Mouse (Mus musculus): ENCODE data around the gene Arhgap40. TPM values are rescaled to one million over a fixed set of nuclear protein-coding genes. Genes with fewer than 3 reads are reported as not detected.

Arhgap40 gene
- polyA plus RNA-seq, 1 experiment from 2014 or later: 0.18 TPM

- no peaks in the 10 kb centered on the region for H3K27me3 ChIP-seq
- TF ChIP-seq CTCF (IDR thresholded peaks at IDR 0.05): no peak
- POLR2A ChIA-PET: no interaction called here
- no peak for DNase-seq (ENCODE audit: low read depth, low spot score)
- CTCF ChIA-PET: interaction anchor here (1.2 kb wide), 1 partner anchor 33 kb away, joined by 4 read pairs; no protein-coding TSS in a partner anchor
- in situ Hi-C loops (cut with MboI; ENCODE audit: low pct_unique_long_range_greater_than_20kb): no loop called here
- no peak for ATAC-seq
Observed at GRCm38 (mm10) chr2:158513821-158514336, 1.3 kb downstream of the Arhgap40 start.

- DNase-seq (ENCODE audit: low read depth, low spot score) (peak; percentile 86), ATAC-seq (peak; percentile 91)
- POLR2A ChIA-PET: interaction anchor here (0.6 kb wide), 1 partner anchor 10 kb away, joined by 5 read pairs; no protein-coding TSS in a partner anchor
- no peak for TF ChIP-seq CTCF (IDR thresholded peaks at IDR 0.05)
- CTCF ChIA-PET: interaction anchor here (1.4 kb wide), 1 partner anchor 9 kb away, joined by 3 read pairs; no protein-coding TSS in a partner anchor
- in situ Hi-C loops (cut with MboI; ENCODE audit: low pct_unique_long_range_greater_than_20kb): no loop called here
- H3K27me3 ChIP-seq: no peaks in the 10 kb centered on the region
Observed at GRCm38 (mm10) chr2:158518583-158518982, 6.0 kb downstream of the Arhgap40 start.

GRCm38 (mm10) chr2:158519071-158519470 is 6.5 kb downstream of the Arhgap40 start:
- ChIA-PET CTCF (interaction anchor here (1.4 kb wide), 1 partner anchor 9 kb away, joined by 3 read pairs; no protein-coding TSS in a partner anchor), POLR2A (no interaction called here)
- ATAC-seq (peak; percentile 15), DNase-seq (ENCODE audit: low read depth, low spot score) (no peak)
- no peaks in the 10 kb centered on the region for H3K27me3 ChIP-seq
- in situ Hi-C loops (cut with MboI; ENCODE audit: low pct_unique_long_range_greater_than_20kb): no loop called here
- TF ChIP-seq CTCF (IDR thresholded peaks at IDR 0.05): no peak

- CTCF ChIA-PET: interaction anchor here (1.4 kb wide), 1 partner anchor 8 kb away, joined by 3 read pairs; no protein-coding TSS in a partner anchor
- ATAC-seq: no peak
- DNase-seq (ENCODE audit: low read depth, low spot score): no peak
- POLR2A ChIA-PET: no interaction called here
- in situ Hi-C loops (cut with MboI; ENCODE audit: low pct_unique_long_range_greater_than_20kb): no loop called here
- no peaks in the 10 kb centered on the region for H3K27me3 ChIP-seq
- TF ChIP-seq CTCF (IDR thresholded peaks at IDR 0.05): no peak
Observed at GRCm38 (mm10) chr2:158519800-158520199, 7.2 kb downstream of the Arhgap40 start.

- TF ChIP-seq CTCF (IDR thresholded peaks at IDR 0.05): no peak
- H3K27me3 ChIP-seq: no peaks in the 10 kb centered on the region
- in situ Hi-C loops (cut with MboI; ENCODE audit: low pct_unique_long_range_greater_than_20kb): no loop called here
- DNase-seq (ENCODE audit: low read depth, low spot score): no peak
- ChIA-PET CTCF (interaction anchor here (1.0 to 1.5 kb wide), 2 partner anchors 11 to 106 kb away, joined by 3 to 4 read pairs; no protein-coding TSS in a partner anchor), POLR2A (no interaction called here)
- ATAC-seq: peak; percentile 36
Observed at GRCm38 (mm10) chr2:158523060-158523459, 10.5 kb downstream of the Arhgap40 start.

- in situ Hi-C loops (cut with MboI; ENCODE audit: low pct_unique_long_range_greater_than_20kb): no loop called here
- H3K27me3 ChIP-seq: no peaks in the 10 kb centered on the region
- DNase-seq (ENCODE audit: low read depth, low spot score) (no peak), ATAC-seq (no peak)
- TF ChIP-seq CTCF (IDR thresholded peaks at IDR 0.05): no peak
- POLR2A ChIA-PET: no interaction called here
- CTCF ChIA-PET: no interaction called here
Observed at GRCm38 (mm10) chr2:158524129-158524860, 11.7 kb downstream of the Arhgap40 start.

GRCm38 (mm10) chr2:158534090-158534489 is 21.5 kb downstream of the Arhgap40 start:
- peak; percentile 89 for ATAC-seq
- ChIA-PET POLR2A (interaction anchor here (0.8 kb wide), 1 partner anchor 12 kb away, joined by 3 read pairs; no protein-coding TSS in a partner anchor), CTCF (interaction anchor here (0.9 to 1.8 kb wide), 4 partner anchors 11 to 108 kb away, joined by 3 to 6 read pairs (median 4); partner anchors contain the start of gene Actr5)
- peak; percentile 88 for TF ChIP-seq CTCF (IDR thresholded peaks at IDR 0.05)
- DNase-seq (ENCODE audit: low read depth, low spot score): no peak
- H3K27me3 ChIP-seq: no peaks in the 10 kb centered on the region
- in situ Hi-C loops (cut with MboI; ENCODE audit: low pct_unique_long_range_greater_than_20kb): no loop called here

- in situ Hi-C loops (cut with MboI; ENCODE audit: low pct_unique_long_range_greater_than_20kb): no loop called here
- ChIA-PET POLR2A (interaction anchor here (0.8 kb wide), 1 partner anchor 12 kb away, joined by 3 read pairs; no protein-coding TSS in a partner anchor), CTCF (interaction anchor here (0.9 to 1.8 kb wide), 3 partner anchors 61 to 107 kb away, joined by 3 to 6 read pairs (median 4); partner anchors contain the start of gene Actr5)
- no peak for TF ChIP-seq CTCF (IDR thresholded peaks at IDR 0.05)
- no peak for DNase-seq (ENCODE audit: low read depth, low spot score)
- H3K27me3 ChIP-seq: no peaks in the 10 kb centered on the region
- ATAC-seq: no peak
Observed at GRCm38 (mm10) chr2:158534559-158534958, 22.0 kb downstream of the Arhgap40 start.

- H3K27me3 ChIP-seq: no peaks in the 10 kb centered on the region
Observed at GRCm38 (mm10) chr2:158539433-158540305, 27.1 kb downstream of the Arhgap40 start.

GRCm38 (mm10) chr2:158541286-158541685 is 28.7 kb downstream of the Arhgap40 start:
- H3K27me3 ChIP-seq: no peaks in the 10 kb centered on the region
- ChIA-PET CTCF (no interaction called here), POLR2A (no interaction called here)
- DNase-seq (ENCODE audit: low read depth, low spot score): no peak
- in situ Hi-C loops (cut with MboI; ENCODE audit: low pct_unique_long_range_greater_than_20kb): no loop called here
- no peak for ATAC-seq
- no peak for TF ChIP-seq CTCF (IDR thresholded peaks at IDR 0.05)

More at GRCm38 (mm10) chr2:158539433-158540305, 27.1 kb downstream of the Arhgap40 start:
- POLR2A ChIA-PET: no interaction called here
- ATAC-seq (no peak), DNase-seq (ENCODE audit: low read depth, low spot score) (no peak)
- in situ Hi-C loops (cut with MboI; ENCODE audit: low pct_unique_long_range_greater_than_20kb): no loop called here
- CTCF ChIA-PET: interaction anchor here (1.0 kb wide), 1 partner anchor 9 kb away, joined by 3 read pairs; no protein-coding TSS in a partner anchor
- no peak for TF ChIP-seq CTCF (IDR thresholded peaks at IDR 0.05)

Data from Patski (cell line).